Mouse (Mus musculus) liver, postnatal 0 days (tissue): ENCODE results near the gene Abhd6.

Experiments
- CTCF ChIP-seq: sonication (generic); IDR thresholded peaks from 2 replicates; pipeline ENCODE4 v1.5.1; 2016; ENCODE audit warnings: antibody characterized with exemption, low read depth
- EP300 ChIP-seq: IDR thresholded peaks from 2 replicates; pipeline ENCODE4 v1.6.1; 2016; ENCODE audit warnings: antibody characterized with exemption, low read depth, mild to moderate bottlenecking

- no peak for TF ChIP-seq CTCF
- TF ChIP-seq EP300, result no peak
These were observed 80.2 kb downstream of the Abhd6 start for GRCm38 (mm10) chr14:8082949-8083348.
